Mouse (Mus musculus) mesoderm, embryonic 11.5 days (tissue): ENCODE measurements at regions not wholly inside any gene's neighbourhood (a gene's known extent, or its start where the extent isn't known, plus 50 kb on each side); places are given as distances from the start of the nearest gene placed in this dataset.
"Not testable (repeated sequence)": the region's sequence is repeated elsewhere in the genome, so short reads cannot be mapped to it uniquely, and the experiment has no call there.

Source experiments
- DNase-seq: peaks from one replicate; pipeline ENCODE4 v3.0.0-alpha.2; 2012; ENCODE audit warnings: low read depth, low spot score

DNA sequence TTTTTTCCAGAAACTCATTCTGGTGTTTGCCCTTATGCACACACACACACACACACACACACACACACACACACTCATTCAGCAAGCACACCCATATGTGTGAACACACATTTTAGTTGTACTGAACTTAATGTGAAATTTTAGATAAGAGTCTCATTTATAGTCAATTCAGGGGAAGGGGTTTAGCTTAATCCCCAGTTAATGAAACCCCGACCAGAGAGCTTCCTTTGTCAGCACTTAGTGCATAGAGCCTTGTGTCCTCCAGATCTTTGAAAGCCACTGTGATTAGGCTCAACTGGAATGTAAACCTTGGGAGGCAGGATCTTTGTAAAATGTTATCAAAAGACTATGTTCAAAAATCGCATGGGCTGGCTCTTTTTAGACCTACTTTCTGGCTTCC lies 53.4 kb downstream of the Rps12 start:
- no peak for DNase-seq

DNA sequence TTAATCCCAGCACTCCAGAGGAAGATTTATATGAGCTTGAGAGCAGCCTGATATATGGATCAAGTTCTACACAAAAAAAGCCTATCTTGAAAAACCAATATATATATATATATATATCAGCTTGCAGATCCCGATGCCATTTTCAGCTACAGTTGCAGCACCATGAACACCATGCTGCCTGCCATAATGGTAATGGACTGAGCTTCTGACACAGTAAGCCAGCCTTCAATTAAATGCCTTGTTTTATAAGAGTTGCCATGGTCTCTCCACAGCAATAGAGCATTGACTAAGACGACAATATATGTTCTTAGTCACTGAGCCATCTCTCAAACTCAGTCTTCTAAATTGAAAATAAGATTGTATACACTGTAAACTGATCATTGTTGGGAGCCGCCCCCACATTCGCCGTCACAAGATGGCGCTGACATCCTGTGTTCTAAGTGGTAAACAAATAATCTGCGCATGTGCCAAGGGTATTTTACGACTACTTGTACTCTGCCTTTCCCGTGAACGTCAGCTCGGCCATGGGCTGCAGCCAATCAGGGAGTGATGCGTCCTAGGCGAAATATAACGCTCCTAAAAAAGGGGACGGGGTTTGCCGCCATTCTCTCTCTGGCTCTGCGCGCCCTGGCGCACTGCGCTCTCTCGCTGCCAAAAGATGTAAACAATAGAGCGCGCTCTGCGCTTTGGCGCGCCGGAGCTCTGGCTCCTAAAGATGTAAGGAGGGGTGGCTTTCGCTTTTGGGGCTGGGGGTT lies 60.9 kb downstream of the Rps12 start:
- DNase-seq, result not testable (repeated sequence)

DNA sequence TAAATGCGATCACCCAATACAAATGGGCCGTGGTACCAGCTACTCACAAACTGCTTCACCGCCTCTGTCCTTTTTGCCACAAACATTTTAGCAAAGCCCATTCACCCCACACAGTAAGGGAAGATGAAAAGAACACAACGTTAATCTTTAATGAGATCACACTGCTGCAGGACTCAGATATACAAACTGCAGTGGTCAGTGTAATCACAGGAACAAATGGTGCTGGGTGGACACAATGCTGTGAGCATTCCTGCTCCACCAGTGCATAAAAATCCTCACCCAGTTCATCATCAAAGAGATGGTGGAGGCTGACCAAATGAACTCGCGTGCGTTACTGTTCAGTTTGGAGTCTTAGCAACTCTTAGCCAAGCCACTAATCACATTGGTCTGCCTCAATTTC lies 69.0 kb downstream of the Rps12 start:
- no peak for DNase-seq

DNA sequence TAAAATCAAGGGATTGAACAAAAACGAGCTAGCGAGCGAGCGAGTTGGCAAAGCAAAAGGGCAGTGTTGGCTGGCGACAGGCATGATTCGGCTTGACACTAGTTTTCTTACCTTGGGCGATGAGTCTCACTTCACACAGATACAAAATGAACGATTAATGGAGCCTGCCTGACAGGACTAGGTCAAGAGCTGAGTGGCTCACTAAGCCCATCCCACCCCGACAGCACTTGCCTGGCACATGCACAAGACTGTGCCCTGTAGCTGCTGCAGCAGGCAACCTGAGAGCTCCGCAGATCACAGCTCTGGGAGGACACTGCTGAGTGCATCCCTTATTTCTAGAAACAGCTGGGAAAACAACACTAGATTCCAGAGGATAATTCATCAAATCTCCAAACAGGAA lies 71.6 kb downstream of the Rps12 start:
- no peak for DNase-seq

DNA sequence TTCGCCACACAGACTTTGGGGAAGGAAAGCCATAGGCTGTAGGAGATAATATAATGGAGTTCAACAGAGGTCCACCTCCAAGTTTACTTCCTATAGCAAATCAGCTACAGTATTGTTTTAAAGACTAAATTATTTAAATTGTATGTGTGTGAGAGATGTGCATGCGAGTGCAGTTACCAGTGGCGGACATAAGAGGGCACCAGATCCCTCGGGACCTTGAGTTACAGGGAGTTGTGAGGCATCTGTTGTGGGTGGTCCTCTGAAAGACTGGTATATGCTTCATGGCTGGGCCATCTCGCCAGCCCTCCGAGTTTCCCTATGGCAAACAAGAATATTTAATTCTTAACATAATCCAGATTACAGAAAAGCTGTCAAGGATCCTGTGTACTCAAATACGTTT lies 72.0 kb downstream of the Rps12 start:
- no peak for DNase-seq

GRCm38 (mm10) chr10:23712691-23713378 lies 74.2 kb downstream of the Rps12 start:
- DNase-seq, result no peak

DNA sequence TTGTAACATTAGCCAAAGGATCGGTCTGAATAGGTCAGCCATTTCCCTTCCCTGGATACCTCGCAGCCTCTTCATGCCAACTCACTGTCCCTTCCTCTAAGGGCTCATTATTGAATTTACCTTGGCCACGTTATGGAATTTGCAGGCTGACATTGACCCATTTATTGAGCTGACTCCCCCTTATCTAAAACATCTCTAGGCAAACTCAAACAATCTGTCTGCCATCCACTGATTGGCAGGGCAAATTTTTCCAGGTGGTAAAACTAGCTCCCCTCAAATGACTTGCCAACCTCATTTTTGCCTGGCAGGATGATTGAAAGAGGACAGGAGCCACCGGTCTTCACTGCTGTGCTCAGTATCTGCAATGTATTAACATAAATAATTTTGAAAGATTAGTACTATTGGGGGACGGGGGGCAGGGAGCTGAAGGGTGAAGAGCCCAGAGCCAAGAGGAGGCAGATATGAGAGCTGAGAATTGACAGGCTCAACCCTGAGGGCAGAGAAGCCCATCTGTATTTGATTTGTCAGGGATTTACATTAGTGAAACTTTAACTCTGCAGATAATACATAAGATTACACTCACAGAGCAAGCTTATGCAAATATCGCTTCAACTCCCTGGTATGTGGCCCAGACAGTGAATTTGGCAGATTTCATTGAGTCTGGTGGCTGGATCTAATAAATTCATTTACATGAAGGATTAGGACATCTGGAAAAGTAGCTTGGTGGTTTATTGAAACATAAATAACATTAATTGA lies 75.5 kb downstream of the Rps12 start:
- DNase-seq, result peak; percentile 35

GRCm38 (mm10) chr10:23710999-23711398 lies 76.1 kb downstream of the Rps12 start:
- DNase-seq, result no peak

DNA sequence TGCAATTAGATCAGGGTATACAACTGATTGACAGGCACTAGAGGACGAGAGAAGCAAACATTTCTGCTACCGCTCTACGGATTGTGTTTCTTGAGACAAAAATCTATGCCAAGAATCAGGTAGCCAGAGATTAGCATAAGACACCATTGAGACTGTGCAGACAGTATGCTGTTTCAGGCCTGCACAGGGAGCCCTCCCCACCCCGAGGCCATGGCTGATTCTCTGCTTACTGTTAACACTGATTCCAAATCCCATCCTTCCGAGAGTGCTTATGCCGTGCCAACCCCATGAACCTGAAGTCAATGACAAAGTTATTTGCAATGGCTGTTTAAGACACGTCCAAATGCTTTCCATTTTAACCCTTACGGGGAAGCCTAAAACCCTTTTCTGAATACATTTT lies 78.8 kb downstream of the Rps12 start:
- DNase-seq, result no peak

DNA sequence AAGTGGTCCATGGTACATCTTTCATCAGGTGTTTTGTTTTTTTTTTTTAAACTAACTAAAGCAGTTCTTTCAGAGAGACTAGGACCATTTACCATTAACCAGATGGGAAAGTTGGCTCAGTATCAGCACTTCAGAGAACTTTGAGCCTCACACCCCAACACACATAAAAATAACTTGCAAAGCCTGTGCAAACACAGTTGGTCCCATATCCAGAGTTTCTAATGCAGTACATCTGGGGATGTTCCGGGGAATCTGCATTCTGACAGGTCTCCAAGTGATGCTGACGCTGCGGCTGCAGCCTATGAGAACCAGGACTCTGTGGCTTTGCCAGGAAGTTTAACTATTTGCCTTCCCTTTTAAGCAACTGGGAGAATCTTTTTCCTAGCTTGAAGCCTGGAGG lies 79.9 kb downstream of the Rps12 start:
- no peak for DNase-seq

DNA sequence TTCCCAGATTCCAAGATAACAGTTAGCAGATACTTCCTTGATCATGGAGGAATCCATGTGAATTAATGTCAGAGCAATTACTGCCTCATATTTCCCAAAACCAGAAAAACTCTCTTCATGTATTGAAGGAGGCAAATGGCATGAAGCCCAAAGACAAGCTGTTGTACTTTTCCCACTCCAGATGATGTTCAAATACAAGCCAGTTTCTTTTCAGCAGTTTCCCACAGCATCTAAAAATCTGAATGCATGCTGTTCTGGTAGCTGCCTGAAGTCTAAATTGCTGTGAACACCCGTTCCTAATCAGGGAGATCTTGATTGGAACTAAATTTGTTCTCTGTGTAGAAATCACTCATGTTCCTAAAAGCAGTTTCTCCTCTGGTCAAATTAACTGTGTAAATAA lies 83.0 kb downstream of the Rps12 start:
- DNase-seq, result no peak

DNA sequence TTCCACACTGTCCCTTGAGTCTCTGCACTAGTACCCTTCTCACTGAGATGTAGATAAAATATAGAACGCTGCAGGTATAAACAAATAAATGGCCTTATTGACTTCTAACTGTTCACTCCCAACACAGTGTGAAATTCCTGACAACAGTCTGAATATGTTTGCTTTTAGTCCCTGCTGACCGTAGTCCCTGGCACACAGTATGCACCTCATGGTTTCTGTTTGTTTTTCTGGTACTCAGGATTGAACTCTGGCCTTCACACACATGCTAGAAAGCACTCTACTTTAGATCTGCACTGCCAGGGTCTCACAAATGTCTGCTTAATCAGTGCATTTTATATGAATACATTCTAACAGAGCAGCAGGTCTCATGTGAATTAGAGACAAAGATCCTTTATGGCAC lies 95.8 kb downstream of the Rps12 start:
- DNase-seq, result no peak

DNA sequence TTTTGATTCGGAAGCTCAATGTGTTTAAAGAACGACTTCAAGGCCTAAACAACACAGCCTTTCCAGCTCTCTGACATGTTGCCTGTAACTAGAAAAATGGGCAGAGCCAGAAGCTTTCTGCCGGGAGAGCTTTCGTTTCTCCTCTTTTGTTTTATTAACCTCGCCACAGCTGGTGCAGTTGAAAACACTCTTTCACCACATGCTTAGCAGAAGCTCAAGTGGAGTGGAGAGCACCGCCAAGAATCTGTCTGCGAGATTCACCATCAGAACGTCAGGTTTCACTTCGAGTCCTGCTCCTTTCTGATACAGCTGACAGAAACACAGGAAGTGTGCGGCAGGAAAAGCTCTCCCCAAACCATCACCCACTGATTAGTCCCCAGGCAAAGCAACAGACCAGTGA lies 100.1 kb downstream of the Rps12 start:
- no peak for DNase-seq

DNA sequence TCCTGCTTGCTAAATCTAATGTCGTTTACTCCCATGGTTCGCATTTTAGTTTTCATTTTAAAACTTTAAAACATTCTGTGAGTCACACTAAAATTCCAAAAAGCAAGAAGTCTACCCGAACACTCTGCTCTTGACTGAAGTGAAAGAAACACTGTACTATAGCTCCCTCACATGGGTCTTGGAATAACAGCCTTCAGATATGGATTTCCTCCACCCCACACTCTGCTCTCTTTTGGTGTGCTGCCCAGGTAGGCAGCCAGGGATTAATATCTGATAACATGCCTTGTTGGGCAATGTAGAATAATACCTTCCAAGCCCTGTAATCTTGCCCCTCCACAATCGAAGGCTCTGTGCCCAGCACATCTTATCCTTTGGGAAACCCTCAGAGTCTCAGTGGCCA lies 104.0 kb downstream of the Rps12 start:
- no peak for DNase-seq

GRCm38 (mm10) chr10:23675911-23676310 lies 111.2 kb downstream of the Rps12 start:
- DNase-seq, result no peak

GRCm38 (mm10) chr10:23674633-23675515 lies 112.2 kb downstream of the Rps12 start:
- peak; percentile 34 for DNase-seq

- DNase-seq, result no peak
These were observed 114.8 kb downstream of the Rps12 start for GRCm38 (mm10) chr10:23672296-23672695.

DNA sequence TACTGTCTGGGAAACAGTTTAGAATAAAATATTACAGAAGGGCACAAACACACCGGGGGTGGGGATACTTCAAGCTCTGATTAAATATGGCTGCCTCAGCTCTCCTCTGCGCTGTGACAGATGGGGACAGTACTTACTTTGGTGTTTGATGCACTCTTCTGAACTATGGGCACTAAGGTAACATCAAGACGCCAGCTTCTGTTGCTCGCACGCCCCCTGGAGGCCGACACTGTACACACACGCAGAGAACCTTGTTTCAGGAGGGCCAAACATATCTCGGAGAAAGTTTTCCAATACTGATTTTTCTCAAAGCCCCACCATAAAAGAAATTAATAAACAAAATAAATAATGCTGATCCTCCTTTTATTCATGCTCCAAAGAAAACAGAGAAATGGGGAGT lies 115.6 kb downstream of the Rps12 start:
- DNase-seq, result no peak

- not testable (repeated sequence) for DNase-seq
These were observed 121.2 kb downstream of the Rps12 start for GRCm38 (mm10) chr10:23665916-23666315.

DNA sequence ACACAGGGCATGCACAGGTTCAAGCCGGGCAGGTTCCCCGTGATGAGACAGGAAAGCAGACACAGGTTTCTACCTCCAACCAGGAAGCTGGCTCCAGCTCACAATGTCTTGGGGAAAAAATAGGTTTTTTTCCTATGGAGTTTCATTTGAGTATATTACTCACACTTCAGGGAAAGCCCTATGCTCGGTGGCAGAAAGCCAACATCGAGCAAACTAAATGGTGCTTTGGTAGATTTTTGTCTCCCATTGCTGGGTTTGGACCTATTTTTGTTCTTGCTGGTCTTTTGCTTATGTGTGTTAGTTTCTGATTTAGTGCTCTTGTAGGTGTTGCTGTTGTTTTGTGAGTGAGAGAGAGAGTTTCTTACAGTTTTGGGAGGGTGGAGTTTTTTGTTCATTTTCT lies 160.9 kb downstream of the Rps12 start:
- no peak for DNase-seq

GRCm38 (mm10) chr10:23612030-23612429 lies 175.0 kb downstream of the Rps12 start:
- DNase-seq, result no peak

GRCm38 (mm10) chr10:23611183-23611582 lies 175.9 kb downstream of the Rps12 start:
- peak; percentile 84 for DNase-seq
